Mouse (Mus musculus) liver, embryonic 14 days (tissue): ENCODE data around the gene Maats1. TPM values are rescaled to one million over a fixed set of nuclear protein-coding genes. Genes with fewer than 3 reads are reported as not detected.

ENCODE experiments used
- polyA plus RNA-seq: library from polyadenylated mRNA; depleted of rRNA; stranded (reverse); fragments of >200 nt; gene quantifications from 2 replicates; pipeline ENCODE4 v1.2.3, GENCODE M21; 2012; rRNA removed

Gene Maats1
- polyA plus RNA-seq: 0.01 TPM in 2 replicates

DNA sequence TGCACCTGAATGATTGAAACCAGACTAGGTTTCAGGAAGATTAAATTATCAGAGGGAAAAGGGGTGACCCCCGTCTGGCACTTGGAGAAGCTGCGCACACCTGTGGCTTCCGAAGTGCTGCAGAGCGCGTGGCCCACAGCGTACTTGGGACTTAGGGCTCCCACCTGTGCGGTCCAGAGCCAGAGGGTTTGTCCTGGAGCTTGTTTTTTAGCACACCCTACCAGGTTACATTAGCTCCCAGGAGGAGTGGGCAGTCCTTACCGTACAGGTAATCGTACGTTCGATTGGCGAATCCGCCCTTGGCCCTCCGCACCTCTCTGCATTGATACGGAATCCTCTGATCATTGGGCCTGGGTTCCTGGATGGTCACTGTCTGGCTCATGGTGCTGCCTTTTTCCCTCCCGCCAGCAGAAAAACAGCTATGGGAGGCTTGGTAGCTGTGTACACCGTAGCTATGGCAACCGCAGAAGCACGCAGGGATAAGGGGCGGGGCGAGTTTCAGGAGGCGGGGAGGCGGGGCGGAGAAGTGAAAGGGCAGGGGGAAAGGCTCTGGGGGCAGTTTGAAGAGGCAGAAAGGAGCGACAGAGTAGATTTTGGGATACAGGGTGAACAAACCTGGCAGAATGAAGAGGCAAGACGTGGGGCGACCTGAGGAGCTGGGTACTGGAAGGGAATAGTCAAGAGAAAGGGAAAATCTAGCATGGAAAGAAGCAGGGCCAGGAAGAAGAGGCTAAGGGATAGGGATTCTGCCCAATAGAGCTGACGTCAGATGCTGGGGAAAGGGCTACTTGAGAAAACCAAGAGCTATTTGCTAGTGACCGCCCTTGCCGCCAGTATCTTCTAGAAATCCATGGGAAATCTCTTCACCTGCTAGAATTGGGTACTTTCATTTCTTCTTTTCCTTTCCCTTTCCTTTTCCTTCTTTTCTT lies at the start of gene Maats1:
Gene Maats1 (minus strand): TSS at position 748 of the 929 bp plus-strand sequence.

DNA sequence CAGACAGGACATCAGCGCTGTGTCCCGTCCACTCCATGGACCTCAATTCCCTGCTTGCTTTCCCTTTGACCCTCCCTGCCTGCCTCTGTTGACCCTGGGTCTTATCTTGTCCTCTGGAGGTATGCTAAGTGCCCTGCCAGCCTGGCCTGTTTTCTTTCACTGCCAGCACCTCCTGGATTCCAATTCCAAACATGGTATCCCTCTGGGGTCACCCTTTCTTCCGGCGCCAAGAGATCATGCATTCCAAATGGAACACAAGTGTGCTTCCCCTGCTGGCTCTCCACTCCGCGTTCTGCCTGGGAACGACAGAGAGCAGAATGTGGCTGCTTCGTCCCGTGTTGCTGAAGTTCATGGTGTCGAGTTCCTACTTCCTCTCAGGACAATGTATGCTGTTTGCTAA lies 20.0 kb upstream of the Maats1 start, which contains the start of gene Popdc2:
Gene Popdc2 (plus strand): TSS at position 277 of the 400 bp plus-strand sequence.

DNA sequence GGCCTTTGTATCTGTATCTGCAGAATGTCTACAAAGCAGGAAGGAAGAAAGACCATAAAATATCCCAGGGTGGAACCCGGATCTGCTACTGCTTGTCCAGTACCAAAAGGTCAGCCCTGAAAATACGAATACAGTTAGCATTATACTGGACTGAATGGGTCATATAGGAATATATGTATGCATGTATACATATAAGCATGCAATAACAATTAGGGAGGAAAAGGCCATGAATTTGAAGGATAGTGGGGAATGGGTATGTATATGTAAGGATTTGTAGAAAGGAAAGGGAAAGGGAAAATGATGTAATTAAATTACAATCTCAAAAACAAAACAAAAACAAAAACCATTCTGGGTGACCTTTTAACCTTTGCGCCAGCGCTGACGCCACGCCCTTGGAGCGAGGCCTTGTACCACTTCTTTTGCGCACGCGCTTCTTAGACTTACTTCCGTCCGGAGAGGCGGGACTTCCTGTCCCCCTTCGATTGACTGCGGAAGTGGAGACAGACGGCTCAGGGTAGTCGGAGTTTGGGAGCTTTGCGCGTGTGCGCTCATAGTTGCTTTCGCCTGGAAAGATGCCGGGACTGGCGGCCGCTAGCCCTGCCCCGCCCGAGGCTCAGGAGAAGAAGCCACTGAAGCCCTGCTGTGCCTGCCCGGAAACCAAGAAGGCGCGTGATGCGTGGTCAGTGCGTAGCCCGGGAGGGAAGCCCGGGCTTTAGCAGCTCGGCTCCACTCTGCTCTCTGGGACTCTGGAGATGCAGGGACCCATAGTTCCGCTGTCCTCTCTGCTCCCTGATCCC lies 4.8 kb upstream of the Maats1 start, which contains the start of the genes Cox17 and Gm21987:
Gene Cox17 (plus strand): TSS at position 463 of the 797 bp plus-strand sequence.
Gene Gm21987 (plus strand): TSS at position 512 of the 797 bp plus-strand sequence.

DNA sequence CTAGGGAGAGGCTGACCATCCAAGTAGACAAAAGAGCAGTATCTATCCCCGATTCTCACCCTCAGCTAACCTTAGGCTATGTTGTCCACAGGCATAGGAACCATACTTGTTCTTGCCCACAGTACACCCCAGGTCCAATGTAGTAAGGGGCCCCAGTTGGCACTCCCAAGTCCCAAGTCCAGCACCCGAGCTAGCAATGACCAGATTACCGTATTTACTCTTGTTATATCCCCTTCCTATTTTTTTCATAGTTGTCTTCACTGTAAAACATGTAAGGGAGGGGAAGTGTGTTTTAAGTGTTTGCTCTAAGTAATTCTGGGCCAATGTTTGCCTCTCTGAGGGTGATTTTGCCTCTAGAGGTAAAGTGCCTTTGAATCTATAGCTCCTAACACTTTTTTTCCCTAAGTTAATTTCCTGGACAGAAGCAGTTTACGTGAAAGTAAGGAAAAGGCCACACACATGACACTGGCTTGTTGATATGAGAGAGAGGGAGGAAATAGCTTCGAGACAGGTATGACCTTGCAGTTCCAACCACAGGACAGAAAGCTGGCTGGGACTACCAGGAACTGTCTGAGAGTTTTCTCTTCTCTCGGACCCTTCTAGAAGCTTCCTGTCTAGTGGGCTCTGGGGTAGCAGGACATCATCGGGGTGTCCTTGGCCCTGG lies 47.1 kb downstream of the Maats1 start, which contains the start of gene Nr1i2:
Gene Nr1i2 (minus strand): TSS at position 140 of the 664 bp plus-strand sequence.

Other genes with a start within 250 kb of the Maats1 start
- 3.7 and 4.4 TPM in 2 replicates for gene Nr1i2, start 47.3 kb downstream of the Maats1 start, polyA plus RNA-seq
- gene Cox17, start 4.8 kb upstream of the Maats1 start, polyA plus RNA-seq: 248 and 251 TPM in 2 replicates
- not detected in 2 replicates for gene Gm21987, start 4.9 kb upstream of the Maats1 start, polyA plus RNA-seq
- gene Popdc2, start 20.1 kb upstream of the Maats1 start, polyA plus RNA-seq: 19.8 and 24.7 TPM in 2 replicates
- gene Pla1a, start 91.0 kb upstream of the Maats1 start, polyA plus RNA-seq: 13.7 and 15.2 TPM in 2 replicates
- gene Adprh, start 110.6 kb upstream of the Maats1 start, polyA plus RNA-seq: 14.6 and 15.9 TPM in 2 replicates
- gene Cd80, start 113.4 kb upstream of the Maats1 start, polyA plus RNA-seq: 0.29 and 0.48 TPM in 2 replicates
- gene Timmdc1, start 180.5 kb upstream of the Maats1 start, polyA plus RNA-seq: 5.4 and 6.2 TPM in 2 replicates
- gene Poglut1, start 208.1 kb upstream of the Maats1 start, polyA plus RNA-seq: 5.5 and 6.3 TPM in 2 replicates
- gene Tmem39a, start 216.6 kb upstream of the Maats1 start, polyA plus RNA-seq: 27.6 and 29.1 TPM in 2 replicates